Mouse (Mus musculus) cerebellum, adult 18-20 months (tissue): Measurements from ENCODE around the gene Glt1d1.

Source experiments
- DNase-seq, 2 experiments: peaks; one replicate each; pipeline ENCODE4 v3.0.0; 2021

Gene Glt1d1

DNA sequence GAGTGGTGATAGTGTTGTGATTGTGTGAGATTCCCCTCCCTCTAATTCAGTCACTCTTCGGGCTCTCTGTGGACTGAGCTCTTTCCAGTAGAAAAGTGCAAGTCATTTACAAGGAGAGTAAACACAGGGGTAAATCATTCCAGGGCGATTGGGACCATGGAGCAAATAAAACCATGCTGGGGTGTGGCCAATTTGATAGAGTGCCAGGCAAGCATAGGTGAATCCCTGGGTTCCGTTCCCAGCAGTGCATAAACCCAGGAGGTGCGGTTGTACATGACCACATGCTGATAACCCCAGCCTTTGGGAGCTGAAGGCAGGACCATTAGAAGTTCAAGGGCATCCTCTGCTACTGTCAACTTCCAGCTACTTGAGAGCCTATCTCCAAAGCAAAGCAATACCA is 1.1 kb downstream of the Glt1d1 start:
- DNase-seq: no peak

DNA sequence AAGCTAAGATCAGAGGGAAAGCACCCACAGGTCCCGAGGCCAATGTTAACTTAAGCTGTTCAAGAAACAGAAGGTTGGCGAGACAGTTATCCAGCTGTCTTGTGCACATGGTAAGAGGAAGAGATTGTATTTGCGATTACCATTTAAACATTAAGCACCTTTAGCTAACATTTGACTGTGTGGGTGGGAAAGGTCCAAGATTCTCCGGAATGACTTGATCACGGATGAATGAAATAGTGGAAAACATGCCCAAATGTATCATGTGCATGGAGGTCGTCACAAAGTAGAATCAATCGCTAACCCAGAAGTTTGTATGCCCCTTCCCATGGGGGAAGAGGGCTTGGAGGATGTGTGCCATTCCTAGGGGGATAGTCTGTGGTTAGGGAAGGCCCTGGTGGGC is 1.6 kb downstream of the Glt1d1 start:
- DNase-seq: no peak

DNA sequence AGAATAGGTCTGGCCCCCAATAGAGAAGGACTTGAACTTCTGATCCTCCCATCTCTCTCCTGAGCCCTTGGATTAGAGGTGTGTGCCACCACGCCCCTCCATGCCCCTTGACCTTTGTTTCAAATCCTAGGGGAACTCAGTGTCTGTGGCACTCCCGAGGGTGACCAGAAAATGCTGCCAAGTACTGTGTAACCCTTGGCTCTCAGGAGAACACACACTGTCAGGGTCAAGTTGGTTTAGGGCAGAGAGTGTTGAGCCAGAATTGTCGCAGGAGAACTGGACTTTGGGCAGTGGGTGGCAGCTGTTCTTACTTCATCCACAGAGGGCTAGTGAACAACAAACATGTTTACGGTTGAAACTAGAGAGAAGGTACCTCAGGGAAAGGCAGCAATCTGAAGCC is 5.6 kb downstream of the Glt1d1 start:
- no peak for DNase-seq

GRCm38 (mm10) chr5:127638177-127638576 is 6.1 kb downstream of the Glt1d1 start:
- no peak for DNase-seq

DNA sequence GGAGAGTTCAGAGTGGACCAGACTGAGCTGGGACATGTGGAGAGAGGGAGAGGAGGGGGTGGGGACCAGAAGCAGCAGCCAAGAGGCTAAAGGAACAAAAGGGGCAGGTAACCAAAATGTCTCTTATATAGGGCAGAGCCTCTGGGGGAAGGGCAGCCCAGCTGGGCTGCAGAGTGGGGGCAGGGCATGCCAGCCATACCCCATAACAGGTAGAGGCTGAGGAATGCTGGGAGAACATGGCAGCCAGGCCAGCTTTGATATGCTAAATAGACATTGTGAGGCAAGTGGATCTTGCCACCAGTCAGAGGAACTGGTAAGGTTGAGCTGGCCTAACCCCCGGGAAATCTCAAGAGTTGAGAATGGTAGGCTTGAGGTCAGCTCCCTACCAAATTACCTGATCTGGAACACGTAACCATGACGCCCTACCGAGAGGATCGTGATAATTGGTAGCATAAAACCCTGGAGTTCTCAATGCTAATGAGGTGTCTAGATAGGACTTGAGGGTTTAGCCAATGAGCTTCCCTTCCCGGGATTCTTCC is 7.1 kb downstream of the Glt1d1 start:
- no peak for DNase-seq

DNA sequence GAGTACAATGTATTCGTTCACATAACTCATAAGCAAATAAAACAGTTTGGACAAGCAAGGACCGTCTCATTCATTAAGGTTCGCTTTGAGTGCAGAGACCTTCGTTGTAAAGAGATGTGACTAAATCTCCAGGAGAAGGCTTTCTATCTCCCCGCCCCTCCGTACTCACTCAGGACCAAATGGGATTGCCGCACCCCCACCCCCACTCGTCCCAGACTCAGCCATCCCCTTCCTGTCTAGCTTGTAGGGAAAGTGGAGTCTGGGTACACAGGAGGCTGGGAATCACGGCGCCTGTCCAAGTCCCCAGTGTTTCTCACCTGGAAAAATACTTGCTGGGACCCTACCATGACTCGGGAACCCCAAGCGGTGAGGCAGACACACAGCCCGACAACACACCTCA is 7.6 kb downstream of the Glt1d1 start:
- DNase-seq: no peak

DNA sequence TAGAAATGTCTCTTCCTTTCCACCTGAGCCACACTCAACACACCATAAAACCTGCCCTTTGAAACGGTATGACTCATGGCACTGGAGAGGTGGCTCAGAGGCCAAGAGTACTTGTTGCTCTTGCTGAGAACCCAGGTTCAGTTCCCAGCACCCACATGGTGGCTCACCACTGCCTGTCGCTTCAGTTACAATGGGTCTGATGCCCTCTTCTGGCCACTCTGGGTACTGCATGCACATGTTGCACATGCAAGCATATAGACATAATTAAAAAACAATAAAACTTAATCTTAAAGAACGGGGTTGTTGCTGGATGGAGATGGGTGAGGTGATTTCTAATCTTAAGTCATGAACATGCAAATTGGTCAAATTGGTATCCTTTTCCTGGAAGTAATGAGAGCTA is 8.3 kb downstream of the Glt1d1 start:
- no peak for DNase-seq

DNA sequence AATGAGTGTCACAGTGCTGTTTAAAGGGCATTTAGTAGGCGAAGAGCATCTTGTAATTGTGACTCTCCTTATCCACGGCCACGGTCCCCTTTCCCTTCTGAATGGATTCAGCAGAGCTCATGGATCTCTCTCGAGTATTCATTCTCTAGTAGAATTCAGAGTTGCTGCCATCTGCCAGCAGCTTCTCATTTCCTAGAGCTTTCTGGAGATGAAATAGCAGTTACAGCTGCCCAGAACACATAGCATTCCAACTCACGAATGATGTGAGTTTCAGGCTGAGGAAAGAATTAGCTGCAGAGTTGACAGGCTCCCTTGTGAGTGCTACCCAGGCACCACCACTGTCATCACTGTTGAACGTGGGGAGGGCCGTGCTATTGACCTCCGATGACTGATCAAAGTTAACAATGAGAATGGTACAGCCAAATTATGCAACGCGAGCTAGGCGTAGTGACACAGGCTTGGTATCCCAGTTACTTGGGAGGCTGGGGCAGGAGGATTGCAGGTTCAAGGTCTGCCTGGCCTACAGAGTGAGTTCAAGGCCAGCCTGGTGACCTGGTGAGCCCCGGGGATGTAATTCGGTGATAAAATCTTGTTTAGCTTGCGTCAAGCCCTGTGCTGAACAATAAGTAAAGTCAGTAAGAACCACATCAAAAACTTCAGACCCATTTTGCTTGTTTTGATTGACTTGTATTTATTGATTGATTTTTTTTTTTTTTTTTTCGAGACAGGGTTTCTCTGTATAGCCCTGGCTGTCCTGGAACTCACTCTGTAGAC is 9.3 kb downstream of the Glt1d1 start:
- no peak for DNase-seq

DNA sequence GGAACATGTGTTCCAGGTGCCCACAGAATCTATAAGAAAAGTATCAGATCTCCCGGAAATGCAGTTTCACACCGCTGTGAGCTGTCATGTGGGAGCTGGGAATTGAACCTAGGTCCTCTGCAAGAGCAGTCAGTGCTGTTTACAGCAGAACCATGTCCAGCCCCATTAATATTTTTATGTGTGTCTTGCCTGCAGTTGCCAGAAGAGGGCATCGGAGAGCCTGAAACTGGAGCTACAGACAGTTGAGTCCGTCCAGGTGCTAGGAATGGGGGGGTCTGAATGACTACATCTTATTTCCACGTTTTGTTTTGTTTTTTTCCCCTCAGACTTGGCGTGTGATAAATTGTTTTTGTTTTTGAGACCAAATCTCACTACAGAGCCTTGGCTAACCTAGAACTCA is 16.0 kb downstream of the Glt1d1 start:
- peak; percentile 27 to 32 for DNase-seq

DNA sequence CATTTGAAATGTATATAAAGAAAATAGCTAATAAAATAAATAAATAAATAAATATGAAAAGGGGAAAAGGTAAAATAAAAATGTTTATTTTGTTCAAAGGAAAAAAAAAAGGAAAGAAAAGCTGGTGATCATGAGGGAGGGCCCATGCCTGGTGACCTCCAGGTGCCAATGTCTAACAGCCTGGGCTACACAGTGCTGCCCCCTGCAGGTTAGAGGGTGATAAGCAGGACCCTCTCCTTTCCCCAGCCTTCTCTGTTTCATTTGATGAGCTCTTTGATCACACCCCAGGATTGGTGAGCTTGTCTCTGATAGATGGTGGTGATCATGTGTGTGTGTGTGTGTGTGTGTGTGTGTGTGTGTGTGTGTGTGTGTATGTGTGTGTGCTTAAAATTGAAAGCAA is 17.0 kb downstream of the Glt1d1 start:
- peak; percentile 40 for DNase-seq

GRCm38 (mm10) chr5:127658257-127658656 is 26.2 kb downstream of the Glt1d1 start:
- DNase-seq: no peak

DNA sequence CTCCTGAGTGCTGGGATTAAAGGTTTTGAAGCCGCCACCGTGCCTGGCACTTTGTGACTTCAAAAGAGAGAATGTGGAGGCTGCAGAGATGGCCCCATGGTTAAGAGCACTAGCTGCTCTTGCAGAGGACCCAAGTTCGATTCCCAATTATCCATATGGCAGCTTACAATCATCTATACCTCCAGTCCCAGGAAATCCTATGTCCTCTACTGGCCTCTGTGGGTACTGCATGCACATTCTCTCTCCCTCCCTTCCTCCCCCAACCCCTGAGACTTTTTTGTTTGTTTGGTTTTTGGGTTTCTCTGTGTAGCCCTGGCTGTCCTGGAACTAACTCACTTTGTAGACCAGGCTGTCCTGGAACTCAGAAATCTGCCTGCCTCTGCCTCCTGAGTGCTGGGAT is 27.2 kb downstream of the Glt1d1 start:
- no peak for DNase-seq

- no peak for DNase-seq
Observed at GRCm38 (mm10) chr5:127660267-127660666, 28.2 kb downstream of the Glt1d1 start.

DNA sequence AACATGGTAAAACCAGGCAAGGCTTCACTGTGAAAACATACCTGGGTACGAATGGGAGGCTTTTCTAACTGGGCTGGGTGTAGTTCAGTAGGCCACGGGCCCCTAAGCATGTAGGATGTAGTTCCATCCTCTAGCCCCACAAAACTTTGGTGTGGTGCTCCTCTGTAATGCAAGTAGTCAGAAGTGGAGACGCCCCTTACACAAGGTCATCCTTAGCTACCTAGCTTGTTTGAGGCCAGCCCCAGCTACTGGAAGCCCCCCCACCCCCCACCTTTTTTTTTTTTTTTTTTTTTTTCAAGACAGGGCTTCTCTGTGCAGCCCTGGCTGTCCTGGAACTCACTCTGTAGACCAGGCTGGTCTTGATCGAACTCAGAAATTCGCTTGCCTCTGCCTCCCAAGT is 28.9 kb downstream of the Glt1d1 start:
- no peak for DNase-seq

- DNase-seq: no peak
Observed at GRCm38 (mm10) chr5:127673913-127674312, 41.9 kb downstream of the Glt1d1 start.

DNA sequence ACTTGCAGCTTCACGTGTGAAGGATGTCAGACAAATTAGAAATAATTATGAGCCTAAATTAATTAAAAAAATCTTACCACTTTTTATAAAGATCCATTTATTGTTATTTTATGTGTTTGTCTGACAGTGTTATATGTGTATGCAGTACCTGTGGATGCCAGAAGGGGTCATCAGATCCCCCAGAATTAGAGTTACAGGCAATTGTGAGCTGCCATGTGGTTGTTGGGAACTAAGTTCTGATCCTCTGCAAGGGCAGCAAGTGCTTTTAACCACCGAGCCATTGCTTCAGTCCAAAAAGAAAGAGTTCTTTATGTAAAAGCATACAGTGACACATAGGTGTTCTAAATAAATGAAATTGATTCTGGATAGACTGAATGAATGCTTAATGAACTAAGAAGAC is 45.5 kb downstream of the Glt1d1 start:
- DNase-seq: no peak

- DNase-seq: no peak
Observed at GRCm38 (mm10) chr5:127678501-127678900, 46.4 kb downstream of the Glt1d1 start.

DNA sequence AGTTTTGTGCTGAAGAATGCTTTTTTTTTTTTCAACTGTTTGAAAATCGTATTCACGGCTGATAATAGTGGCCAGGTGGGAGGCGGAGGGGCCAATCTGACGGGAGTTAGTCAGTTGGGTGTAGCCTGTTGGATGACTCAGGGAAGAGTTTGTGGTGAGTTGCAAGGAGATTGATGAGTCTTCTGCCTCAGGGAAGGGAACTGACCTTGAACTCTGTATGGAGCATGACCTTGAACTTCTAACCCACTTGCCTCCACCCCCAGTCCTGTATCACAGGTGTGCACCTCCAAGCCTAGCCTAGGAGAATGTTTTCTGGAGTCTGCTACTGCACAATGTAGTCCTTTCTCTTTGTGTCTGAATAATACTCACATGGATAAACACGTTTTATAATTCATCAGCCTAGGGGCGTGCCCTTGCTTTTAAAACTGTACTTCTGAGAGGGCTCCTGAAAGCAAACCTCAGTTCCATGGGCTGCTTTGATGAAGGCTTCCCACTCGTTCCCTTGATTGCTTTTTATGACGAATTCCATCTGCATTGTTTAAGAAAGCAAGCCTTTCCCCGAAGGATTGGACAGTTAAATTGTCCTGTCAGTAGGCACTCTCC is 56.6 kb downstream of the Glt1d1 start:
- no peak for DNase-seq

GRCm38 (mm10) chr5:127691085-127691484 is 59.0 kb downstream of the Glt1d1 start:
- DNase-seq: no peak

GRCm38 (mm10) chr5:127691581-127691980 is 59.5 kb downstream of the Glt1d1 start:
- no peak for DNase-seq

DNA sequence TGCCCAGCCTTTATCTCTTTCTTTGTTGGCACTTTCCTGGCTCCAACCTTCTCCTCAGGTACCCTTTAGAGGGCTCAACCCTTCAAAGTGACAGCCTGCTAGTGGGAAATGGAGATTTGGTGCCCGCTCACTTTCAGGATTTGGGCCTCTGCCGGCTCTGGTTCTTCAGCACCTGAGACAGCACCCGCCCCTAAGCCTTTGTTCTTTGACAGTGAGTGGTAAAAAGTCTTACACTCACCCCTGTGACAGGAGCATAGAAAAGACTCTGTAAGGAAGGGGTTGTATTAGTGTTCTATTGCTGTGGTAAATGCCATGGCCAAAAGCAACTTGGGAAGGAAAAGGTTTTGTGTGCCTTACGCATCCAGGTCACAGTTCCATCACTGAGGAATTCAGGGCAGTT is 63.8 kb downstream of the Glt1d1 start:
- DNase-seq: no peak

- DNase-seq: no peak
Observed at GRCm38 (mm10) chr5:127696602-127697001, 64.5 kb downstream of the Glt1d1 start.

DNA sequence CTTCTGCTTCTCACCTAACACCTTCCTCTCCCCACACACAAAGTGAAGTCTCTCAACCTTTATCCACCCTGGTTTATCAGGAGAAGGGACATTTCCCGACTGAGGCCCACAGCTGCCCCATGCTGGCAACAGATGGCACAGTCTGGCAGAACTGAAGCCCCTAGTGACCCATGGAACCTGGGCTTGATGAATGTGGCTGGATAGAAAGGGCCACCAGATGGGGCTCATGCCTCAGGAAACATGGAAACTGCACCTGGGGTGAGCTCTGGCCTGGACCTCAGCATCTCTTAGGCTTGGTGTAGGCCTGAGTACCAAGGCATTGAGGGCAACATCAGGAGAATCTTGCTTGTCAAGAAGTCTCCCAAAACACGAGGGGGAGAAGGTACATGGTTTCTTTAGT is 66.5 kb downstream of the Glt1d1 start:
- DNase-seq: no peak

DNA sequence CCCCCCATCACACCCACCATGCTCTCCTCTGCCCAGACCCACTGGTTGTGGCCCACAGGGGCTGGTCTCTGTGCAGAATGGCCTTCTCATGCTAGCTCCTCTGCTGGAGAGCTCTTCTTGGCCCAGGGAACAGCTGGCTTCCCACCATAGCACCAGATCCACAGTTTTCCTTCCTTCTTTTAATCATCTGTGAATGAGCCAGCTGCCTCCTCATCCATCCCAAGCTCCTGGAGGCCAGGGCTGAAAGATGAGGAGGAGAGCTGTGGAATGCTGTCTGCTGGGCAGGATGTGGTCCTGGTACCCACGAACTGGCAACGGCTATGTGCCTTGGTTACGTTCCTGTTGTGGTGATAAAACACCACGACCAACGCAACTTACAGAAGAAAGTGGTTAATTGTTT is 67.6 kb downstream of the Glt1d1 start:
- DNase-seq: no peak

DNA sequence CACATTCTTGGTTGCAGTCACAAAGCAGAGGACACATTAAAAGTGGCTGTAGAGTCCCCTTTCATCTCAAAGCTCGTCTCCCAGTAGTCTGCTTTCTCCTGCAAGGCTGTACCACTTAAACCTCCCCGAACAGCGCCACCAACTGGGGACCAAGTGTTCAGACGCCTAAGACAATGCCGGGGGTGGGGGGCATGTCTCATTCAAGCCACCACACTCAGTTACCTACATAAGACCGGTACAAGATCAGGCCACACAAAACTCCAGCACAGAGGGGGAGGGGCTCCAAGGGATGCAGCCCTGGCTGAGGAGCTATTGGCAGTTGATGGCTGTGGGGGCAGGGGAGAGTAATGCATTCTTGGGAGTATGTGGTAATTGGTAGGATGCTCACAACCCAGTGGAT is 68.1 kb downstream of the Glt1d1 start:
- no peak for DNase-seq
